In genomic region chrX:169085871-169086270, GRCm38 (mm10) we compare ENCODE assay signal across 9 mouse cellular contexts.
DNase-seq lines count a peak whose midpoint lies in the region; TF ChIP-seq lines count a peak whose summit lies in the region.
"Had no signal": no experiment of that assay in that cellular context is flagged by ENCODE, and none has a peak within 500 bp of the region (broad histone marks: within the 10 kb centered on the region; RNA-seq: fewer than 3 reads in every experiment).

No protein-coding gene starts in this region.

- DNase-seq in heart, adult 18-20 months = peak; percentile 31 to 79
- DNase-seq in heart, adult 11 months = no peak
- DNase-seq in cerebellum, adult 11-12 months = peak; percentile 2
- DNase-seq in forelimb bud, embryonic 11.5 days (ENCODE audit: low read depth, low spot score) = peak; percentile 29
- peak; percentile 8 to 47 for DNase-seq in layer of hippocampus, adult 18-20 months (ENCODE audit: low spot score in 2 of 2)
- DNase-seq in lung, postnatal 25 days (ENCODE audit: low spot score) = peak; percentile 55
- DNase-seq in spleen, postnatal 14 days (ENCODE audit: low spot score in 2 of 2) = peak; percentile 8 to 51

- no peak overlapping the region for H3K4me3 ChIP-seq in E14TG2a.4 (replicated peaks; ENCODE audit: low read length)
- H3K4me3 ChIP-seq: stomach, embryonic 15.5 days had no signal

- no peaks in the 10 kb centered on the region for H3K36me3 ChIP-seq in E14TG2a.4 (ENCODE audit: insufficient read depth, low read length)
- H3K36me3 ChIP-seq: stomach, embryonic 15.5 days had no signal

- no peaks in the 10 kb centered on the region for H3K27me3 ChIP-seq in E14TG2a.4 (ENCODE audit: insufficient read depth, low read length)
- H3K27me3 ChIP-seq: stomach, embryonic 15.5 days had no signal

- TF ChIP-seq CTCF in E14TG2a.4 (conservative IDR thresholded peaks at IDR 0.05; ENCODE audit: low read length) = peak; percentile 35; the same call in 1 of the 2 replicates

- no peaks in the 10 kb centered on the region for H3K4me1 ChIP-seq in E14TG2a.4 (replicated peaks; ENCODE audit: low read depth, low read length)
- H3K4me1 ChIP-seq: stomach, embryonic 15.5 days had no signal

- H3K9me3 ChIP-seq in E14TG2a.4 (ENCODE audit: low read length) = no peaks in the 10 kb centered on the region
- H3K9me3 ChIP-seq: stomach, embryonic 15.5 days had no signal
